Mouse (Mus musculus) liver, embryonic 13.5 days (tissue): ENCODE data around the gene Auts2. TPM values are rescaled to one million over a fixed set of nuclear protein-coding genes. Genes with fewer than 3 reads are reported as not detected.

Source experiments
- ATAC-seq: fragments of 200-750 bp; cut with Nextera tagmentation; 2 replicates; pipeline ENCODE4 v1.8.0; 2017; ENCODE audit warnings: low read depth, mild to moderate bottlenecking, moderate number of reproducible peaks, moderate library complexity
- DNase-seq: peaks from one replicate; pipeline ENCODE4 v3.0.0; 2022
- H3K27ac ChIP-seq: fragments of 300-500 bp; sonication (generic); 2 replicates; pipeline ENCODE4 v1.5.1; 2015; ENCODE audit warnings: moderate library complexity, mild to moderate bottlenecking, inconsistent platforms
- H3K27me3 ChIP-seq: fragments of 300-500 bp; sonication (generic); 2 replicates; pipeline ENCODE4 v1.6.1; 2015; ENCODE audit warnings: mild to moderate bottlenecking, inconsistent platforms
- H3K36me3 ChIP-seq: fragments of 300-500 bp; sonication (generic); 2 replicates; pipeline ENCODE4 v1.6.1; 2015; ENCODE audit warnings: mild to moderate bottlenecking, inconsistent platforms
- H3K4me1 ChIP-seq: fragments of 300-500 bp; sonication (generic); replicated peaks from 2 replicates; pipeline ENCODE4 v1.6.1; 2015; ENCODE audit warnings: inconsistent platforms
- H3K4me2 ChIP-seq: fragments of 300-500 bp; sonication (generic); 2 replicates; pipeline ENCODE4 v1.6.1; 2015; ENCODE audit warnings: inconsistent platforms, mild to moderate bottlenecking, moderate library complexity
- H3K4me3 ChIP-seq: fragments of 300-500 bp; sonication (generic); replicated peaks from 2 replicates; pipeline ENCODE4 v1.5.1; 2015; ENCODE audit warnings: mild to moderate bottlenecking, inconsistent platforms
- H3K9ac ChIP-seq: fragments of 300-500 bp; sonication (generic); 2 replicates; pipeline ENCODE4 v1.6.1; 2015; ENCODE audit warnings: mild to moderate bottlenecking, inconsistent platforms
- H3K9me3 ChIP-seq: fragments of 300-500 bp; sonication (generic); replicated peaks from 2 replicates; pipeline ENCODE4 v1.6.1; 2016; ENCODE audit warnings: inconsistent platforms
- WGBS: fragments of 180-500 bp; shearing (Covaris S2); methylation state at CpG from one replicate; pipeline ENCODE4 v1.1.7; 2015; ENCODE audit not compliant: insufficient replicate concordance; 5-methylcytosine and 5-hydroxymethylcytosine counted together
- polyA plus RNA-seq: library from polyadenylated mRNA; unstranded; fragments of >200 nt; fragmentation: Nextera tagmentation; extraction: Ambion mirVana; gene quantifications from 2 replicates; pipeline ENCODE4 v1.2.1, GENCODE M21; 2015

The Auts2 gene
- polyA plus RNA-seq, 1 experiment from 2014 or later: 1.5 TPM

- DNase-seq (no peak), ATAC-seq (no peak)
- H3K36me3 ChIP-seq: no peaks in the 10 kb centered on the region
- H3K9ac ChIP-seq: no peak overlapping the region
- no peaks in the 10 kb centered on the region for H3K4me1 ChIP-seq
- no peaks in the 10 kb centered on the region for H3K27me3 ChIP-seq
- H3K4me3 ChIP-seq: no peak overlapping the region
- H3K9me3 ChIP-seq: no peaks in the 10 kb centered on the region
- H3K4me2 ChIP-seq: no peak overlapping the region
- no peak overlapping the region for H3K27ac ChIP-seq
- WGBS: 62% methylated on average over 6 of the region's 6 CpGs
Measured at GRCm38 (mm10) chr5:131836014-131836735, 707.0 kb downstream of the Auts2 start.

GRCm38 (mm10) chr5:131832891-131833876 is 710.0 kb downstream of the Auts2 start:
- no peak overlapping the region for H3K27ac ChIP-seq
- DNase-seq (no peak), ATAC-seq (no peak)
- no peak overlapping the region for H3K4me3 ChIP-seq
- no peak overlapping the region for H3K9ac ChIP-seq
- WGBS: 47% methylated on average over 19 of the region's 19 CpGs
- H3K4me1 ChIP-seq: no peaks in the 10 kb centered on the region
- no peaks in the 10 kb centered on the region for H3K27me3 ChIP-seq
- no peaks in the 10 kb centered on the region for H3K36me3 ChIP-seq
- no peak overlapping the region for H3K4me2 ChIP-seq
- no peaks in the 10 kb centered on the region for H3K9me3 ChIP-seq

- 72% methylated on average over 6 of the region's 6 CpGs for WGBS
- ATAC-seq: no peak
Measured at GRCm38 (mm10) chr5:131830111-131830510, 713.0 kb downstream of the Auts2 start.

GRCm38 (mm10) chr5:131829248-131829647 is 713.9 kb downstream of the Auts2 start:
- no peak overlapping the region for H3K4me3 ChIP-seq
- WGBS: 30% methylated on average over 3 of the region's 3 CpGs
- no peak overlapping the region for H3K27ac ChIP-seq
- H3K9me3 ChIP-seq: no peaks in the 10 kb centered on the region
- no peaks in the 10 kb centered on the region for H3K27me3 ChIP-seq
- H3K4me1 ChIP-seq: no peaks in the 10 kb centered on the region
- no peaks in the 10 kb centered on the region for H3K36me3 ChIP-seq
- DNase-seq: no peak
- no peak for ATAC-seq
- no peak overlapping the region for H3K4me2 ChIP-seq
- H3K9ac ChIP-seq: no peak overlapping the region

More at GRCm38 (mm10) chr5:131830111-131830510, 713.0 kb downstream of the Auts2 start:
- no peak for DNase-seq
- H3K4me1 ChIP-seq: no peaks in the 10 kb centered on the region
- no peaks in the 10 kb centered on the region for H3K9me3 ChIP-seq
- H3K9ac ChIP-seq: no peak overlapping the region
- no peaks in the 10 kb centered on the region for H3K27me3 ChIP-seq
- no peak overlapping the region for H3K27ac ChIP-seq
- H3K4me3 ChIP-seq: no peak overlapping the region
- H3K36me3 ChIP-seq: no peaks in the 10 kb centered on the region
- H3K4me2 ChIP-seq: no peak overlapping the region

- DNase-seq (no peak), ATAC-seq (no peak)
- Histone ChIP-seq H3K4me1 (no peaks in the 10 kb centered on the region), H3K4me2 (no peak overlapping the region), H3K9ac (no peak overlapping the region), H3K36me3 (no peaks in the 10 kb centered on the region), H3K27me3 (no peaks in the 10 kb centered on the region), H3K9me3 (no peaks in the 10 kb centered on the region), H3K4me3 (no peak overlapping the region), H3K27ac (no peak overlapping the region)
- 50% methylated on average over 2 of the region's 2 CpGs for WGBS
Measured at GRCm38 (mm10) chr5:131828607-131829006, 714.5 kb downstream of the Auts2 start.

GRCm38 (mm10) chr5:131826362-131827261 is 716.5 kb downstream of the Auts2 start:
- H3K9me3 ChIP-seq: no peaks in the 10 kb centered on the region
- no peaks in the 10 kb centered on the region for H3K27me3 ChIP-seq
- H3K36me3 ChIP-seq: no peaks in the 10 kb centered on the region
- ATAC-seq (no peak), DNase-seq (no peak)
- no peak overlapping the region for H3K4me2 ChIP-seq
- no peak overlapping the region for H3K27ac ChIP-seq
- H3K4me3 ChIP-seq: no peak overlapping the region
- WGBS: 68% methylated on average over 8 of the region's 8 CpGs
- no peaks in the 10 kb centered on the region for H3K4me1 ChIP-seq
- no peak overlapping the region for H3K9ac ChIP-seq

- ATAC-seq: no peak
- WGBS: 41% methylated on average over 3 of the region's 3 CpGs
Measured at GRCm38 (mm10) chr5:131825421-131825820, 717.7 kb downstream of the Auts2 start.

GRCm38 (mm10) chr5:131824197-131824991 is 718.8 kb downstream of the Auts2 start:
- ATAC-seq: no peak
- no peaks in the 10 kb centered on the region for H3K27me3 ChIP-seq
- no peak overlapping the region for H3K27ac ChIP-seq
- no peaks in the 10 kb centered on the region for H3K9me3 ChIP-seq
- 60% methylated on average over 11 of the region's 11 CpGs for WGBS
- H3K9ac ChIP-seq: no peak overlapping the region
- no peak overlapping the region for H3K4me2 ChIP-seq
- no peaks in the 10 kb centered on the region for H3K36me3 ChIP-seq
- H3K4me1 ChIP-seq: no peaks in the 10 kb centered on the region
- DNase-seq: no peak
- no peak overlapping the region for H3K4me3 ChIP-seq

More at GRCm38 (mm10) chr5:131825421-131825820, 717.7 kb downstream of the Auts2 start:
- Histone ChIP-seq H3K27ac (no peak overlapping the region), H3K27me3 (no peaks in the 10 kb centered on the region), H3K9ac (no peak overlapping the region), H3K4me3 (no peak overlapping the region), H3K9me3 (no peaks in the 10 kb centered on the region), H3K4me2 (no peak overlapping the region), H3K36me3 (no peaks in the 10 kb centered on the region), H3K4me1 (no peaks in the 10 kb centered on the region)
- no peak for DNase-seq

GRCm38 (mm10) chr5:131821461-131821860 is 721.7 kb downstream of the Auts2 start:
- Histone ChIP-seq H3K9ac (no peak overlapping the region), H3K9me3 (no peaks in the 10 kb centered on the region), H3K36me3 (no peaks in the 10 kb centered on the region), H3K27me3 (no peaks in the 10 kb centered on the region), H3K27ac (no peak overlapping the region), H3K4me3 (no peak overlapping the region), H3K4me2 (no peak overlapping the region), H3K4me1 (no peaks in the 10 kb centered on the region)
- WGBS: 68% methylated on average over 4 of the region's 4 CpGs
- no peak for DNase-seq
- ATAC-seq: no peak

GRCm38 (mm10) chr5:131819251-131819691 is 723.9 kb downstream of the Auts2 start:
- H3K27me3 ChIP-seq: no peaks in the 10 kb centered on the region
- peaks cover 18% of the 10 kb centered on the region for H3K4me1 ChIP-seq
- no peak overlapping the region for H3K27ac ChIP-seq
- DNase-seq (no peak), ATAC-seq (no peak)
- H3K4me2 ChIP-seq: no peak overlapping the region
- 82% methylated on average over 15 of the region's 15 CpGs for WGBS
- H3K36me3 ChIP-seq: no peaks in the 10 kb centered on the region
- no peak overlapping the region for H3K9ac ChIP-seq
- H3K4me3 ChIP-seq: no peak overlapping the region
- H3K9me3 ChIP-seq: no peaks in the 10 kb centered on the region
